Mouse (Mus musculus) fibroblast of lung, adult 2 months (primary cell): Measurements from ENCODE around the gene Acadvl.

Experiments used
- DNase-seq: peaks from one replicate; pipeline ENCODE4 v3.0.0-alpha.2; 2011; ENCODE audit warnings: low read depth

The Acadvl gene

GRCm38 (mm10) chr11:70014880-70015558 lies at the start of gene Acadvl:
Gene Acadvl (minus strand): TSS chr11:70015411.
- peak; percentile 72 for DNase-seq

- DNase-seq, result no peak
These were observed 47.8 kb upstream of the Acadvl start for GRCm38 (mm10) chr11:70063053-70063452.

GRCm38 (mm10) chr11:70059930-70060329 lies 44.7 kb upstream of the Acadvl start:
- DNase-seq, result no peak

GRCm38 (mm10) chr11:70057805-70058204 lies 42.6 kb upstream of the Acadvl start:
- no peak for DNase-seq

- DNase-seq, result no peak
These were observed 40.5 kb upstream of the Acadvl start for GRCm38 (mm10) chr11:70055618-70056214.

- DNase-seq, result no peak
These were observed 38.8 kb upstream of the Acadvl start, which contains the start of gene Asgr1 for GRCm38 (mm10) chr11:70053898-70054570. Gene Asgr1 (plus strand): TSS chr11:70054085.

- no peak for DNase-seq
These were observed 37.9 kb upstream of the Acadvl start for GRCm38 (mm10) chr11:70053156-70053555.

GRCm38 (mm10) chr11:70049816-70050215 lies 34.6 kb upstream of the Acadvl start:
- no peak for DNase-seq

- DNase-seq, result no peak
These were observed 34.2 kb upstream of the Acadvl start for GRCm38 (mm10) chr11:70049366-70049765.

GRCm38 (mm10) chr11:70045435-70045834 lies 30.2 kb upstream of the Acadvl start:
- DNase-seq, result no peak

GRCm38 (mm10) chr11:70043665-70044064 lies 28.5 kb upstream of the Acadvl start:
- DNase-seq, result no peak

- no peak for DNase-seq
These were observed 27.3 kb upstream of the Acadvl start for GRCm38 (mm10) chr11:70042309-70043085.

- DNase-seq, result no peak
These were observed 25.0 kb upstream of the Acadvl start for GRCm38 (mm10) chr11:70040184-70040583.

GRCm38 (mm10) chr11:70039631-70040030 lies 24.4 kb upstream of the Acadvl start:
- DNase-seq, result no peak

- no peak for DNase-seq
These were observed 23.0 kb upstream of the Acadvl start for GRCm38 (mm10) chr11:70038174-70038573.

GRCm38 (mm10) chr11:70031321-70031670 lies 16.1 kb upstream of the Acadvl start:
- no peak for DNase-seq

- DNase-seq, result no peak
These were observed 15.6 kb upstream of the Acadvl start for GRCm38 (mm10) chr11:70030651-70031320.

- DNase-seq, result no peak
These were observed 14.8 kb upstream of the Acadvl start for GRCm38 (mm10) chr11:70029829-70030550.

GRCm38 (mm10) chr11:70029130-70029801 lies 14.1 kb upstream of the Acadvl start:
- DNase-seq, result peak; percentile 44

GRCm38 (mm10) chr11:70028401-70029129 lies 13.4 kb upstream of the Acadvl start:
- DNase-seq, result peak; percentile 54
